Mouse (Mus musculus) ovary, adult 18-20 months (tissue): ENCODE measurements at regions not wholly inside any gene's neighbourhood (a gene's known extent, or its start where the extent isn't known, plus 50 kb on each side); places are given as distances from the start of the nearest gene placed in this dataset.

Experiments used
- DNase-seq: peaks from one replicate; pipeline ENCODE4 v3.0.0; 2022; ENCODE audit warnings: low spot score, mixed read lengths

- DNase-seq: no peak
Measured at GRCm38 (mm10) chr6:100973366-100974090, 140.1 kb downstream of the Ppp4r2 start.

GRCm38 (mm10) chr6:100974716-100975115, 141.3 kb downstream of the Ppp4r2 start:
- no peak for DNase-seq

- DNase-seq: no peak
Measured at GRCm38 (mm10) chr6:100975835-100976234, 142.4 kb downstream of the Ppp4r2 start.

GRCm38 (mm10) chr6:100977201-100977691, 143.8 kb downstream of the Ppp4r2 start:
- DNase-seq: no peak

GRCm38 (mm10) chr6:100978113-100978512, 144.7 kb downstream of the Ppp4r2 start:
- DNase-seq: no peak

GRCm38 (mm10) chr6:100978727-100979460, 145.5 kb downstream of the Ppp4r2 start:
- DNase-seq: no peak

- no peak for DNase-seq
Measured at GRCm38 (mm10) chr6:100980156-100980555, 146.7 kb downstream of the Ppp4r2 start.

GRCm38 (mm10) chr6:100984861-100985260, 151.4 kb downstream of the Ppp4r2 start:
- DNase-seq: no peak

- no peak for DNase-seq
Measured at GRCm38 (mm10) chr6:100985334-100985937, 152.0 kb downstream of the Ppp4r2 start.

GRCm38 (mm10) chr6:100988521-100988920, 155.1 kb downstream of the Ppp4r2 start:
- no peak for DNase-seq

- no peak for DNase-seq
Measured at GRCm38 (mm10) chr6:100993421-100993820, 160.0 kb downstream of the Ppp4r2 start.

GRCm38 (mm10) chr6:100995874-100996560, 162.6 kb downstream of the Ppp4r2 start:
- DNase-seq: no peak

- DNase-seq: no peak
Measured at GRCm38 (mm10) chr6:100998285-100998684, 164.9 kb downstream of the Ppp4r2 start.

- no peak for DNase-seq
Measured at GRCm38 (mm10) chr6:101003901-101004300, 170.5 kb downstream of the Ppp4r2 start.

- DNase-seq: no peak
Measured at GRCm38 (mm10) chr6:101021650-101022049, 188.2 kb downstream of the Ppp4r2 start.

GRCm38 (mm10) chr6:101025816-101026215, 192.4 kb downstream of the Ppp4r2 start:
- no peak for DNase-seq

GRCm38 (mm10) chr6:101027462-101027861, 194.0 kb downstream of the Ppp4r2 start:
- DNase-seq: no peak

GRCm38 (mm10) chr6:101029436-101029835, 196.0 kb downstream of the Ppp4r2 start:
- DNase-seq: no peak

- DNase-seq: no peak
Measured at GRCm38 (mm10) chr6:101030451-101031125, 197.2 kb downstream of the Ppp4r2 start.

- peak; percentile 67 for DNase-seq
Measured at GRCm38 (mm10) chr6:101046755-101047154, 213.3 kb downstream of the Ppp4r2 start.

- DNase-seq: no peak
Measured at GRCm38 (mm10) chr6:101047195-101047594, 213.8 kb downstream of the Ppp4r2 start.

- DNase-seq: no peak
Measured at GRCm38 (mm10) chr6:101048431-101048830, 215.0 kb downstream of the Ppp4r2 start.
